In the genomic region with DNA sequence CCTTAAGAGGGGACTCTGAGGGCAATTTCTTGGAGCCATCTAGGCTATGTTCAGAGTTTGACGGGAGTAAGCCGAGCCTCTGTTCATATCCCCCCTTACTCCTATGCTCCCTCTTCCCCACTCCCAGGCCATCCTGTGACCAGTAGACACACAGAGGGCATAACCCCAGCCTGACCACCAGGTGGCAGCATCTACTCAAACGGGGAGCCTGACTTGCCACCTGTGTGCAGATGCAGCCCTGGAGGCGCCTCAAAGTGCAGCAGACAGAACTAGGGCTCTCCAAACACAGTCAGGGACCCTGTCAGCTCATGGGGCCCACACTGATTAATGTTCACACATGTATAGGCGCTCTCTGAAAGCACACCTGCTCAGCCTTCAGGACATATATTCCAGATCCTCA, we compare ENCODE assay signal across 7 mouse cellular contexts. TPM values are rescaled to one million over a fixed set of nuclear protein-coding genes. Genes with fewer than 3 reads are reported as not detected.
DNase-seq lines count a peak whose midpoint lies in the region; ATAC-seq lines count a peak whose summit lies in the region.

No protein-coding gene starts in this region.

- peak; percentile 88 for DNase-seq in ZHBTc4 (ENCODE audit: low read depth, low spot score)
- DNase-seq in cerebellum, postnatal 10 days, result peak; percentile 92 to 93
- DNase-seq in frontal cortex, postnatal 36 days (ENCODE audit: low spot score in 2 of 2), result peak; percentile 65 to 67
- peak; percentile 61 to 69 for DNase-seq in left cerebral cortex, postnatal 36 days (ENCODE audit: low spot score in 2 of 2)
- peak; percentile 84 for DNase-seq in midbrain, embryonic 10.5 days (ENCODE audit: low spot score)
- DNase-seq in skeletal muscle tissue, adult 2 months (ENCODE audit: low read depth, low spot score), result peak; percentile 80

- intact Hi-C loops in left cerebral cortex, postnatal 36 days (cut with DNase I), result loop anchor here (1.0 kb wide), 2 partner anchors 60 to 97 kb away; no protein-coding TSS in a partner anchor

- H3K9ac ChIP-seq in hindbrain, embryonic 16.5 days (ENCODE audit: low read depth, low read length), result no peak overlapping the region

- no peaks in the 10 kb centered on the region for H3K36me3 ChIP-seq in hindbrain, embryonic 16.5 days (ENCODE audit: control insufficient read depth, insufficient read depth, low read length)
- no peaks in the 10 kb centered on the region for H3K36me3 ChIP-seq in midbrain, embryonic 10.5 days

- ATAC-seq in hindbrain, embryonic 16.5 days, result peak; percentile 57

- no peak overlapping the region for H3K27ac ChIP-seq in hindbrain, embryonic 16.5 days (ENCODE audit: low read depth, low read length)
- no peak overlapping the region for H3K27ac ChIP-seq in midbrain, embryonic 10.5 days (replicated peaks)

- no peak overlapping the region for H3K4me3 ChIP-seq in hindbrain, embryonic 16.5 days (ENCODE audit: low read length)
- no peak overlapping the region for H3K4me3 ChIP-seq in midbrain, embryonic 10.5 days

- no peak overlapping the region for H3K4me2 ChIP-seq in hindbrain, embryonic 16.5 days (ENCODE audit: low read length)

- 8% methylated on average over 5 of the region's 5 CpGs for WGBS in hindbrain, embryonic 16.5 days
- WGBS in midbrain, embryonic 10.5 days, result 6% methylated on average over 5 of the region's 5 CpGs

- H3K4me1 ChIP-seq in hindbrain, embryonic 16.5 days (ENCODE audit: control insufficient read depth, insufficient read depth, low read depth, low read length), result peaks cover 8% of the 10 kb centered on the region
- peaks cover 38% of the 10 kb centered on the region for H3K4me1 ChIP-seq in midbrain, embryonic 10.5 days

- H3K9me3 ChIP-seq in hindbrain, embryonic 16.5 days (ENCODE audit: control insufficient read depth, low read length), result no peaks in the 10 kb centered on the region
- H3K9me3 ChIP-seq in midbrain, embryonic 10.5 days (replicated peaks), result no peaks in the 10 kb centered on the region

- peaks cover 3% of the 10 kb centered on the region; the same call in 1 of the 2 replicates for H3K27me3 ChIP-seq in hindbrain, embryonic 16.5 days (replicated peaks; ENCODE audit: control insufficient read depth, insufficient read depth, low read length)
- H3K27me3 ChIP-seq in midbrain, embryonic 10.5 days (ENCODE audit: low read depth, poor library complexity, severe bottlenecking), result peaks cover 50% of the 10 kb centered on the region

RNA-seq across cellular contexts. Expression of a gene that starts 8.8 kb away (rescaled TPM):
- polyA plus RNA-seq in hindbrain, embryonic 16.5 days (2015; fragmentation: Nextera tagmentation; extraction: Ambion mirVana), result 0.75 and 1.2 TPM in 2 replicates
- 10 to 100 TPM; 33.9 to 35.3 TPM for total RNA-seq in left cerebral cortex, postnatal 36 days (2021)
- 1.3 and 1.5 TPM in 2 replicates for polyA plus RNA-seq in midbrain, embryonic 10.5 days (2016; fragmentation: Nextera tagmentation; extraction: Ambion mirVana)
